Mouse (Mus musculus): Measurements from ENCODE around the gene Nfu1.
"Not testable (repeated sequence)": the region's sequence is repeated elsewhere in the genome, so short reads cannot be mapped to it uniquely, and the experiment has no call there.

The Nfu1 gene

DNA sequence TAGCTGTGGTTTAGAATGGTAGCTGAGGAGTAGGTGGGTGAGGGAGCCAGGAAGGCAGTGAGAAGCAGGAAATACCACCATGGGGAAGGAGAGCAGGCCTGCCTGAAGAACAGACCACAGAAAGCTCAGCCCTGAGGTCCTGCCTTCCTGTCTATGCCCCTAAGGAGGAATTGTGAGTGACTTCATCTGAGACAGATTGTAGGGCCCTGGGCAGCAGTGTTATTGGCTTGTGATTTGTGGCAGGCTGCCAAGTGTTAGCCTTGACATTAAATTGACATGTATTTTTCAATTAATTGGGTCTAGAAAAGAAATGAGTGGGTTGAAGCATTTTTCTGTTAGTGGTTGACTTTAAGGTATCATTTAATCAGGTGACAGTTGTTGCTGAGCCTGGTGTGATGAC is 19.8 kb downstream of the Nfu1 start:
- DNase-seq: no peak

DNA sequence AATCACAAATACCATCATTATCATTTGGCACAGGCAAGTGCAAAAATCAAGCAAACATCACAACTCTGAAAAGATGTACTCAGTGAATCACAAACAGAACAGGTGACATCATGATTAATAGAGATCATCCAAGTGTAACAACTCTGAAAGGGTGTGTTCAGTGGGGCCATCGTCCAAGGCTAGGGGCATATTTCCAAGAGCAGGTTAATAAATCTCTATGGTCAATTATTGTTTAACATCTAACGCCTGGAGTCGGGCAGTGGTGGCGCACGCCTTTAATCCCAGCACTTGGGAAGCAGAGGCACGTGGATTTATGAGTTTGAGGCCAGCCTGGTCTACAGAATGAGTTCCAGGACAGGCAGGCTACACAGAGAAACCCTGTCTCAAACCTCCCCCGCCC is 22.3 kb downstream of the Nfu1 start:
- DNase-seq: not testable (repeated sequence)

DNA sequence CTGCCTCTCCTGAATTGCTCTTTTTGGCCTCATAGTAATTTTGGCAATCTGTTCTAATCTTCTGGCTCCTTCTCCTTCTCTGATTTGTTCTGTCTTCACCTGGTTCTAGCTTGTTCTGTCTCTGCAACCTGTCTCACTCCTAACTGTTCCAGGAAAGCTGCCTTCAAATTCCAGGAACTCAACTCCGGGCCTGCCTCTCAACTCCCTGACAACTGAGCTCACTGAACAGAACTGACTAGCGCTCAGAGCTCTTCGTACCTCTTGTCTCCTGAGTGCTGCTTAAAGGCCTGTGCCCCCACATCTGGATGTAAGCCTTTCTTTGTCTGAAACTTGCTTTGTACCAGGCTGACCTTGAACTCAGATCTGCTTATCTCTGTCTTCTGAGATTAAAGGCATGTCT is 23.4 kb downstream of the Nfu1 start:
- no peak for DNase-seq

DNA sequence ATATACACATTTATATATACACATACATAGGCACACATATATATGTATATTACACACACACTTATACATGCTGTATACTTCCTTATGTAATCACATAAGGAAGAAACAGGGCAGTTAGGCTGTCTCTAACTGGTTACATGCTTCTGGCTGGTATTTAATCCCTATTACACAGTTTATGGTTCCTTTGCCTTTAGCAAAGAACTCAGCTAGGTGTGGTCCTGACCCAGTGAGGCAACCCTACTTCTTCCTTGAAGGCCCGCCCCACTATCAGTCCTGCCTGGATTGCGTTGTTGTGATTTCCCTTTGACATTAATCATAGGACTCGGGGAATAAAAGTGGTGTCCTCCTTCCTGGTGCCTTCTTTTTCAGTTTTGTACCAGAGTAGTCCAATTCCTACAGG is 25.4 kb downstream of the Nfu1 start:
- no peak for DNase-seq

DNA sequence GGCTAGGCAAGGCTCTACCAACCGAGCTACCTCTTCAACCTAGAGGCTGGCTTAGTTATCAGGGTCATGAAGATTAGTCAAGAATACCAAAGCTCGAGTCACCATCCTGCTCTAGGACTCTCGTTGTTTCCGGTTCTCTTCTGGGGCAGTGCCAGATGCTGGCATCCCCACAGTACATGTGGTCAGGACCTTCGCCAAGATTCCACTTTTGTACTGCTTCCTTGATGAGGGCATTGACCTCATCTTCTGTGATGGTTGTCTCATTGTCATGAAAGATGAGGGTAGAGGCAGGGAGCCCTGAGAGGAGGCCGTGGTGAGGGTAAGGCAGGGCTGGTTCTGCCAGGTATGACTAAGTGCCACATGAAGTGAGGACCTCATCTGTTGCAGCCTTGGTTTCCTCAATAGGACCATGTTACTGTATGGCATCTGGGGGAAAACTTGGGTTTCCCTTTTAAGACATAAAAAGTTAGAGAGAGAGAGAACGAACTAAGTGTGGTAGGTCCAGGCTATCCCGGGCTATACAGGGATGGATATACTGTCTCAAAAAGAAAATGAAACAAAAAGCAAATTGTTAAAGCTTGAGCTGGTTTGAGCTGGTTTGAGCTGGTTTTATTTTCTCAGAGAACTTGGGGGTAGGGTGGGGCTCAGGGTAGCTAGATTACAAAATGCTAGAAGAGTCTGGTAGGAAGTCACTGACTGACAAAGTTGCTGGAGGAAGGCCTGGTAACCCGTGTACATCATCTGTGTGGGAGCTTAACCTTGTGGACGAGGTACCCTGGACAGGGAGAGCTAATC is 29.0 kb downstream of the Nfu1 start:
- no peak for DNase-seq

DNA sequence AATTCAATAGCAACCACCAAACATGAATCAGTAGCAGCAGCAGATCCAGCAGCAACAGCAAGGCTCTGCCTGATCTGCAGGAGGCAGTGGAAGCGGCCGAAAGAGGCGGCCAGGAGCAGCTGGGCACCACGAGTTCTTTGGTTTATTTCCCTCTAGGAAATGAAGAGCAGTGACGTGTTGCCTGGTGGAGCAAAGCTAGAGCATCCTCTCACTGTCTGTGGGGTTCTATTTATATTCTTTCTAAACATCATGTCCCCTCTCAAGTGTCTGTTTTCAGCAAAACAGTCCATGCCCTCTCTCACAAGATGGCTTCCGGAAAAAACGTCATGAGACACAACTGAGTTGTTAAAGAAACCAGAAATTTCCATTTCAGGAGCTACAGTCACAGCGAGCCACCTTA is 30.1 kb downstream of the Nfu1 start:
- DNase-seq: no peak

DNA sequence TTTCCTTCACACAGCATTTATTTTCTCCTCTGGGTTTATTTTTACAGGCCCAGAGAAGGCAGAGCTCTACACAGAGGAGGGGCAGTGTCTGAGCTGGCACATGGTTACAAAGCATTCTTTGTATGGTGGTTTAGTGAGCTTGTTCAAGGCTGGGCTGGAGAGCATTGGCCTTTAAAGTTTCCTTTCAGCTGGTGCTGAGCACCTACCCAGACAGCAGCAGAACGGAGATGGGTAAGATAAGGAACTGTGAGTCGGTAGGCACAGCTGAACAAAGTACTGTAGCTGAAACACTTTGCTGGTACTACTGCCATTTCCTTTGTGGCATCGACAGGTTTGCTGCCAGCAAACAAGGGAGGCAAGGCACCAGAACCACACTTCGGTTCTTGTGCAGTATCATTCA is 31.9 kb downstream of the Nfu1 start:
- no peak for DNase-seq

DNA sequence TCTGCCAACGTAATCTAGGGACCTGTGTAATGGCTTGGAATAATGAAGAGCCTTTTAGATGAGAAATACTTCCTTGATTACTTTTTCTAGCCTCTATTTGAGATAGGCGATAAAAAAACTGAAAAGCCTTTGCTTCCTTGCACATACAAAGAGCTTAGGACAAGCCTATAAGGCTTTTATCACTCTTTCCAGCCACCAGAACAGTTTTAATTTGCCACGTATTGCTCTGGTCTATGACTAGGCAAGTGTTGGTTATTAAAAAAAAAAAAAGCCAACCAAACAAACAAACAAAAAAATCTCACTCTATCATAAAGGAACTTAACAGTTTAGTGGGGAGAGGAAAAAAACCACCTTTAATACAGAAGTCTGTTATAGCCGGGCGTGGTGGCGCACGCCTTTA is 32.4 kb downstream of the Nfu1 start:
- DNase-seq: no peak

DNA sequence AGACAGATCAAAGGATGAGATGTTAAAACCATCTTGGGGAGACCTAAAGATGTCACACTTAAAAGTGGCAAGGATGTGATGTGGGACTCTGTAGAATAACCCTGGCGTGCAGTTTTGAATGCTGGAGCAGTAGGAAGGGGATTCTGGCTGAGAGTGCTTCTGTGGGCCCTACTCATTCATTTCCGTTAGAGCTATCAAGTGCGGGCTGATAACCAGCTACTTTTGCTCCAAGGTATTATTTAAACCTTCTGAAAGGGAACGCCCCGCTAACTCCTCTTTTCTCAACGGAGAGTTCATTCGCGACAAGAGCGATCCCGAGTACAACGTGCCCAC is 32.9 kb downstream of the Nfu1 start:
- DNase-seq: no peak

DNA sequence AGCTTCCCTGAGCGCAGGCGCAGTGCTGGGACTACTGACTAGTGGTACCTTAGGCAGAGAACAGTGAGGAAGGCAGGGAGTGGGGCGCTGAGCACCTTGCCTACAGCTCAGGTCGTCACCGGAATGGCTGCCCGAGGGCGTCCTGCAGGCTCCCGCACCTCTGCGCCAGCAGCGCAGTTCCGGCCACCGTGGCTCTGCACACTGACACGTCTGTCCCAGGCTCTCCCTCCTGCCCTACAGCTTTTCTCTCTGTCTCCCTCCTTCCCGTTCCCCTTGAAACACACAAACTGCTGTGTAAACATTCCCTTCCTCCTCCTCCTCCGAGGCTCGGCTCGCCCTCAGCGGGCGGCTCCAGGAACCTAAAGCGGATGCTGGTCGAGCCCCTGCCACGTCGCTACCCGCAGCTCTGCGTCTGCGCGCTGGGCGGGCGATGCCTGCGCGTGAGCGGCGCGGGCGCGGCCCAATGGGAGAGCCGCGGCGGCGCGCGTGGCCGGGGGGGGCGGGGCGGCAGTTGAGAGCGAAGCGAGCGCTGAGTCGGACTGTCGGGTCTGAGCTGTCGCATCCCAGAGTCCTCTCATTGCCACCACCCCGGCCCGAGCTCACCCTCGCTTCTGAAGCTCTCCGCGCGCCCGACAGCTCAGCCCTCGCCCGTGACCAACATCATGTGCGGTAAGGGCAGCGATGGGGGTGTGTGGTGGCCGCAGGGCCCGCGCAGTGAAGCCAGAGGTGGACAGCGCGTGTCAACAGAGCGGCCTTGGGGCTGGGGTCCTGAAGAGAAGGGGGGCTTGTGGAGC is 33.5 kb downstream of the Nfu1 start, which contains the start of gene Gfpt1:
Gfpt1 (plus strand) TSS at position 510 of the 794 bp plus-strand sequence.
- DNase-seq: peak; percentile 96 to 98

DNA sequence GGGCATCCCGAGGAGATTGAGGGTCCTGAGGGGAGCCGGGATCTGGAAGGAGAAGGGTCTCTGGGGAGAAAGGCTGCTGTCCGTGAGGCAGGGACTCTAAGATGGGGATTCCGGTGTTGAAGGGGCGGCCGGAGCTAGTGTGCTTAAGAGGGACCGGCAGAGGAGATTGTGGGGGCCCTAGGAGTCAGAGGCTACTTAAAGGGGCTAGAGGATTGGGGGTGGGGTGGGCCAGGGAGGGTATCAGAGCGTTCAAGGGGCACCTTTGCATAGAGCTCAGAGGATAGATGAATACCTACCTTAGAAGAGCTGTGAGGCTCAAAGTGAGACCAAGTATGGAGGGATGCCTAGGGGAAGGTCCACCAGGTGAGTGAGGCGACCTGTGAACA is 34.1 kb downstream of the Nfu1 start:
- DNase-seq: no peak

DNA sequence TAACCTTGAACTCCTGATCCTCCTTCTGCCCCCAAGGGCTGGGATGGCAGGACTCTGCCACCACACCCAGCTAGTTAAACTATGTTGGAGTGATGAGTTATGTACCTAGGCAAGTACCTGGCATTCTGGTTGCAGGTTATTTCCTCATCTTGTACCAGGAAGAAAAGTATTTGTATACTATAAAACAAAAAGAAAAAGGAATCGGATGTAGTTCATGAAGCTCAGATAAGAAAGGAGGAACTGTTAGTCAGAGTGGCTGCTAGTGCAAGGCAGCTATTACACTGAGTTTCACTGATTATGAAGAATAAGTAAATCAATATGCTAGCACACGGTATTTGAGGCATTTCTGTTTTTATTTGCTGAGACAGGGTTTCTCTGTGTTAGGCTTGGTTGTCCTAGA is 35.9 kb downstream of the Nfu1 start:
- no peak for DNase-seq

DNA sequence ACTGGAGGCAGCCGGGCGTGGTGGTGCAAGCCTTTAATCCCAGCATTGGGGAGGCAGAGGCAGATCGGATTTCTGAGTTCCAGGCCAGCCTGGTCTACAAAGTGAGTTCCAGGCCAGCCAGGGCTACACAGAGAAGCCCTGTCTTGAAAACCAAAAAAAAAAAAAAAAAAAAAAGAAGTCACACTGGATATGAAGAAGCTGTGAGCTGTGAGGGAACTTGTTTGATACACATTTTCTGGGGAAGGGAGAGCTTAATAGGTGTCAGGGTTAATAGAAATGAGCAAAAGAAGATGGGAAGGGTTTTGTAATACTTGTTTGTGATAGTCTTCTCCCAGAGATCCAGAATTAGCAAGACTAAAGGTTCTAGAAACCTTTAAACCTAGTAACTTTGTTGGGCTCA is 36.5 kb downstream of the Nfu1 start:
- no peak for DNase-seq

DNA sequence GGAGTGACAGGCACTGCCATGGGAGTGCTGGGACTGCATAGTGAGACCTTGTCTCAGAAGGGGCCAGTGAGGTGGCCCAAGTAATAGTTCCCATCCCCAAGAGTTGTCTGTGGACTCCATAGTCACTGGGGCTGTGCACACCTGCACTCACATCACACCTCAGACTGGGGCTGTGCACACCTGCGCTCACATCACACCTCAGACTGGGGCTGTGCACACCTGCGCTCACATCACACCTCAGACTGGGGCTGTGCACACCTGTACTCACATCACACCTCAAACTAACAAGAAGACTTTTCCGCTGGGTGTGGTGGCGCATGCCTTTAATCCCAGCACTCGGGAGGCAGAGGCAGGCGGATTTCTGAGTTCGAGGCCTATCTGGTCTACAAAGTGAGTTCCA is 39.7 kb downstream of the Nfu1 start:
- DNase-seq: not testable (repeated sequence)

DNA sequence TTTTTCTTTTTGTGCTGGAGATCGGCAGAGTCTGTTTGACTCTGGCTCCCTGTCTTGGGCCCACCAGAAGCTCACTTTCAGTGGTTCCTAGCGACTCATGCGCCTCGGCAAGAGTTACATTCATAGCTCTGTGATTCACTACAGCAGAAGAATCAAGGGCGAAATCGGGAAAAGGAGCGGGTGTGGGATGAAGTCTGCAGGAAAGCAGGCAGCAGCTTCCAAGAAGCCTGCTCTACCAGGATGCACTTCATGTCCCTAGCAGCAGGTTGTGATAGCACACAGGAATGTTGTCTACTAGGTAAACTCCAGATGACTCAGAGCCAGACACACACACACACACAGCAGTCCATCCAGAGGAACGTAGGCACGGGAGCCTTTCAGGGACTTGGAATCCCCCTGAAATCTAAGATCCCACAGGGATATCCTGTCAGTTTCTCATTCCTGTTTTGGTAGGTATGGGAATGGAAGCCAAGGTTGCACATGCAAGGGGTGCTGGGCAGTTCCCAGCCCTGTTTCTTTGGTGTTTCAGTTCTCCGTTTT is 42.9 kb downstream of the Nfu1 start:
- no peak for DNase-seq

DNA sequence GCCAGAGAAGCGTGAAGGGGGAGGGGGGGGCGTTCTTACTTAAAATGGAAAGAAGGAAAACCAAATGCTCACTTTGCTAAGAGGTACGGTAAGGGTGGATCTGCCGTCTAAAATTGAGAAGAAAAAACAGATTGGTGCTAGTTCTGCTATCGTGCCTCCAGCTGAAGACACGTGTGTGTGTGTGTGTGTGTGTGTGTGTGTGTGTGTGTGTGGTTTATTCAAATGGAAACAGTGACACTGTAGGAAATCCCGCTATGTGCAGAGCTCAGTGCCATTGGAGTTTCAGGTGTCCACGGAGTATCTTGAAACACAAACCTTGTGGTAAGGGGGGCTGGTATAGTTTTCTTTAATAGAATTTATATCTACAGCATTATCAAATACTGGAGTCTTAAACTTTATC is 45.2 kb downstream of the Nfu1 start:
- no peak for DNase-seq

DNA sequence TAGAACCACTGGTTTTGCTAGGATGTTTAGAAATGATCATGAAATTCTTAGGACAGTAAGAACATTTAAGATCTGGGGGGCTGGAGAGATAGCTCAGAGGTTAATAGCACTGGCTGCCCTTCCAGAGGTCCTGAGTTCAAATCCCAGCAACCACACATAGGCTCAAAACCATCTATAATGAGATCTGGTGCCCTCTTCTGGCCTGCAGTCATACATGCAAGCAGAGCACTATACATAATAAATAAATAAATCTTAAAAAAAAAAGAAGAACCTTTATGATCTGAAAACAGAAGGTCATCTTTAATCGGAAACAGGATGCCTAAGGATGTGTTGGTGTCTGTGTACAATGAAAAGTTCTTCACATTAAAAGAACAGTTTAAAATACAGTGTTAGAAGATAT is 50.7 kb downstream of the Nfu1 start:
- no peak for DNase-seq

DNA sequence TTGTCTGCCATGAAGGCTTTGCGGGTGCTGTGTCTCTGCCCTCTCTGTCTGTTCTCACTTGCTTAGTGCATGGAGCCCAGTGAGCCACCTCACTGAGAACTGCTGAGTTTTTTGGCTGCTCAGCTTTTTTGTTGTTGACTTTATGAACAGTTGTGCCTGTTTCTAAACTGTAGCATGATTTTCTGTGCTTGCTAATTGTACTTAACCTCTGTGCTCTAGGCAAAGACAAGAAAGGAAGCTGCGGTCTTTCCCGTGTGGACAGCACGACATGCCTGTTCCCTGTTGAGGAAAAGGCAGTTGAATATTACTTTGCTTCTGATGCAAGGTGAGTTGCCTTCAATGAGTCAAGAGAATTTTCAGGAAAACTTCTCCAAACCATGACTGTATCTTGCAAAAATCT is 54.5 kb downstream of the Nfu1 start:
- DNase-seq: no peak

DNA sequence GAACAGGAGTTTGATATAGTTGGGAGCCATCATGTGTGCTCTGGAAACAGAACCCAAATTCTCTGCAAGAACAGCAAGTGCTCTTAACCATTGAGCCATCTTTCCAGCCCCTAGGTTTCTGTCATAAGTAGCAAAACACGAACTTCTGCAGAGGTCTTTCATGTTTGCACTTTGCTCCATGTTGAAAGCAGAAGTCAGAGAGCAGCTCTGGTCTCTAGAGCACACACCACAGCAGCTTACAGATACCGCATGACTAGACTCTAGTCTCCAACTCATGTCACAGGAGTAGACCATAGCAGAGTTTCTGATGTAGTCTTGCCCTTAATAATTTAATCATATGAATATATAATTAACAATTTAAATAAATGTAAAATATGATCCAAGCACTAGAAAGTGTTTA is 59.2 kb downstream of the Nfu1 start:
- no peak for DNase-seq

DNA sequence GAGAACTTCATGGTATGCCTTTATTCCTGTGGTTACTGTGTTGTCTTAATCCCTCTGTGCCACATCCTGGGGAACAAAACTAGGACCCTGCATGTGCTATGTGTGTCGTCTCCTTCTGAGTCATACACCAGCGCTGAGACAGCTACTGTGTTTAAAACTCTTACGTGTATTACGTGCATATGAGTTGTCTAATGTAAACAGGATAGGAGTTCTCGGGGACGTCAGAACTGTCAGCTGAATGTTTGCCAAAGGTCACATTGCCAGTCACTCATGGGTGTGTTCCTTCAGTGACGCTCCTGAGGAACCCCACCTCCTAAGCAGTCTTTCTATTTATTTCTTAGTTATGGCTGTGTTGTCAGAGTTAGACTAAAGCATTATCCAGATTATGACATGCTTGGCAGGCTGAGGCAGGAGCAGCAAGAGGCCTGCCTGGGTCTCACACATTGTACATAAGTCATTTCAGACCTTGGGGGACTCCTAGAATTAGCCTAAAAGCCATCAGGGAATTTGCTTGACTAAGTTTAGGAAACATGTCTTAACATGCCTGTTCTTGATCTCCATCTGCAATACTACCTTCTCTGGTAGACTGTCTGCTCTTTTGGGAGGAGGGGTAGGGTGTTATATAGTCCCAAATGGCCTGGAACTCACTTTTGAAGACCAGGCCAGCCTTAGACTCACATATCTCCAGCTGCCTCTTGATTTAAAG is 60.3 kb downstream of the Nfu1 start:
- DNase-seq: no peak

DNA sequence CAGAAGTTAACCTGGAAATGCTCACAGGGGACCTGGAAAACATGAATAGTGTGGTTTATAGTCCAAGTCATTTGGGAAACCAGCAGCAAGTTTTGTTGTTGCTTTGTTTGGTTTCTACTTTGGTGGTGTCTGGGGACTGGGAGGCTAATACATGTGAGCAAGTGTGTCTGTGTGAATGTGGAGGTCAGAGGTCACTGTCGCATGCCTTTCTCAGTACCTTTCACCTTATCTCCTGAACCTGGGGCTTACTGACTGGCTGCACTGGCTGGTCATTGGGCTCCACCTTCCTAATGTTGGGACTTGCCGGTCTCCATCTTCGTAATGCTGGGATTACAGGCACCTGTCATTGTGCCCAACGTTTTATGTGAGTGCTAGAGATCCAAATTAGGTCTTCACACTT is 61.6 kb downstream of the Nfu1 start:
- DNase-seq: no peak

DNA sequence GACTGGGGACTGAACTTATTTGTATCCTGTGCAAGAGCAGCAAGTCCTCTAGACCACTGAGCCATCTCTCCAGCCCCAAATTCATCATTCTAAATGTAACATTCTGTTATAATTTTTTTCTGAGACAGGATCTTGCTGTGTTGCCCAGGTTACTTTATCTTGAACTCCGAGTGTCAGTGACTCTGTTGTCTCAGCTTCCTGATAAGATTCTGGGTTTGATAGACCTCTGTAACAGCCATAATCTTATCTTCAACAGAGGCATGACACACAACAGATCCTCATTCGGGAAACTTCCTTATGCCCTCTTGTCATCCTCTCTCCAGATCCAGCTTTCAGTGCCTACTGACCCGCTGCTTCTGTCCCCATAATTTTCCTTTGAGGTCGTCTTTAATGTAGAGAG is 63.7 kb downstream of the Nfu1 start:
- no peak for DNase-seq

DNA sequence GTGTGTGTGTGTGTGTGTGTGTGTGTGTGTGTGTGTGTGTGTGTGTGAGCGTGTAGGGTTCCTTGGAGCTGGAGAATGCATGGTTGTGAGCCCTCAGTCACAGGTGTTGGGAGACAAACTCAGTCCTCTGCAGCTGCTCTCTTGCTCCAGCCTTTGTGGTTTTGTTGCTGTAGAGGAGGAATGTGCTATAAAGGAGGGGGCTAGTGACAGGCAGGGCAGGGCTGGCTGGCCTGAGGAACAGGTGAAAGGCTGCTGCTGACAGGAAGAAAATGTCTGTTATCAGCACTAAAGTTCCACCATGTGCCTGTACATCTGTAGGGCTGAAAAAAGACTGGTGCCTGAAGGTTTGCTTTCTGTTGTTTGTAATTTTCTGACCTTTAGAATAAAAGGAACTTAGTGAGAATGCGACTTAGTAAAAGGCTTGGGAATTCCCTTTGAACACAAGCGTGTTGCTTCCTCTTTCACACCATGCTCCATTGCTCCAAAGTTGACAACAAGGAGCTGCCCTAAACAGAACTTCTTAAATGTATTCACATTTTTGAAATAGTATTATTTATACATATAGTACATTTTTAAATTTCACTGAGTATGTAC is 66.2 kb downstream of the Nfu1 start:
- no peak for DNase-seq

Measured in cerebellum, postnatal 14 days (tissue).